Mouse (Mus musculus) MEL (cell line): ENCODE results near the gene Tiam1. TPM values are rescaled to one million over a fixed set of nuclear protein-coding genes. Genes with fewer than 3 reads are reported as not detected.

Experiments
- DNase-seq: peaks from one replicate; pipeline ENCODE4 v3.0.0; 2011; ENCODE audit warnings: low read depth, low spot score
- H3K27ac ChIP-seq: 2 replicates; pipeline ENCODE4 v1.5.1; 2012; ENCODE audit warnings: low read depth, mild to moderate bottlenecking, control low read depth, low read length, moderate library complexity; ENCODE audit not compliant: control insufficient read depth
- H3K27me3 ChIP-seq, 2 experiments: fragments of 150-350 bp in 1 of 2; sonication (generic) in 1 of 2; 2 replicates each; pipeline ENCODE4 v1.6.1; 2012; ENCODE audit warnings: low read length in 2 of 2, mild to moderate bottlenecking in 2 of 2, improper control_type of control experiment in 1 of 2, moderate library complexity in 1 of 2; ENCODE audit not compliant: insufficient read depth in 2 of 2, control insufficient read depth in 1 of 2
- H3K36me3 ChIP-seq, 2 experiments: 2 replicates each; pipeline ENCODE4 v1.6.1; 2012 to 2014; ENCODE audit warnings: low read length in 2 of 2, improper control_type of control experiment in 1 of 2, inconsistent platforms in 1 of 2, mild to moderate bottlenecking in 1 of 2; ENCODE audit not compliant: insufficient read depth in 2 of 2, control insufficient read depth in 1 of 2
- H3K4me1 ChIP-seq, 2 experiments: fragments of 150-350 bp in 1 of 2; sonication (generic) in 1 of 2; 2 replicates each; pipeline ENCODE4 v1.6.1; 2012; ENCODE audit warnings: low read length in 2 of 2, improper control_type of control experiment in 1 of 2, mild to moderate bottlenecking in 1 of 2; ENCODE audit not compliant: insufficient read depth in 2 of 2, control insufficient read depth in 1 of 2
- H3K4me3 ChIP-seq, 2 experiments: fragments of 150-350 bp in 1 of 2; sonication (generic) in 1 of 2; 2 replicates each; pipeline ENCODE4 v1.5.1; 2012; ENCODE audit warnings: low read depth in 2 of 2, low read length in 2 of 2, mild to moderate bottlenecking in 2 of 2, moderate library complexity in 2 of 2, control low read depth in 1 of 2, improper control_type of control experiment in 1 of 2; ENCODE audit not compliant: control insufficient read depth in 1 of 2, insufficient read depth in 1 of 2
- H3K79me2 ChIP-seq: 2 replicates; pipeline ENCODE4 v1.6.1; 2012; ENCODE audit warnings: mild to moderate bottlenecking, low read length, moderate library complexity; ENCODE audit not compliant: control insufficient read depth, poor library complexity, insufficient read depth
- H3K9ac ChIP-seq: 2 replicates; pipeline ENCODE4 v1.6.1; 2012; ENCODE audit warnings: low read depth, mild to moderate bottlenecking, control low read depth, low read length, moderate library complexity; ENCODE audit not compliant: control insufficient read depth, poor library complexity, severe bottlenecking
- H3K9me3 ChIP-seq: fragments of 150-350 bp; sonication (generic); replicated peaks from 2 replicates; pipeline ENCODE4 v1.6.1; 2012; ENCODE audit warnings: mild to moderate bottlenecking, low read length, improper control_type of control experiment, moderate library complexity; ENCODE audit not compliant: insufficient read depth
- BHLHE40 ChIP-seq: IDR thresholded peaks from 2 replicates; pipeline ENCODE4 v1.6.1; 2012; ENCODE audit warnings: low read depth, mild to moderate bottlenecking, inconsistent platforms, low read length, improper control_type of control experiment, borderline replicate concordance
- CHD1 ChIP-seq: IDR thresholded peaks from 2 replicates; pipeline ENCODE4 v1.6.1; 2012; ENCODE audit warnings: low read depth, mild to moderate bottlenecking, inconsistent platforms, low read length, improper control_type of control experiment
- CHD2 ChIP-seq: IDR thresholded peaks from 2 replicates; pipeline ENCODE4 v1.6.1; 2011; ENCODE audit warnings: low read length, improper control_type of control experiment
- ELF1 ChIP-seq: IDR thresholded peaks from 2 replicates; pipeline ENCODE4 v1.6.1; 2014; ENCODE audit warnings: low read depth, mild to moderate bottlenecking, inconsistent platforms, low read length, improper control_type of control experiment, moderate library complexity
- ETS1 ChIP-seq: IDR thresholded peaks from 2 replicates; pipeline ENCODE4 v1.6.1; 2012; ENCODE audit warnings: low read depth, mild to moderate bottlenecking, inconsistent platforms, low read length, improper control_type of control experiment, moderate library complexity
- GABPA ChIP-seq: IDR thresholded peaks from 2 replicates; pipeline ENCODE4 v1.6.1; 2012; ENCODE audit warnings: low read depth, mild to moderate bottlenecking, inconsistent platforms, low read length, improper control_type of control experiment, moderate library complexity
- GATA1 ChIP-seq: IDR thresholded peaks from 2 replicates; pipeline ENCODE4 v1.6.1; 2011; ENCODE audit warnings: low read depth, low read length, improper control_type of control experiment
- HCFC1 ChIP-seq: IDR thresholded peaks from 2 replicates; pipeline ENCODE4 v1.6.1; 2012; ENCODE audit warnings: low read depth, mild to moderate bottlenecking, inconsistent platforms, low read length, improper control_type of control experiment, moderate library complexity
- JUND ChIP-seq: IDR thresholded peaks from 2 replicates; pipeline ENCODE4 v1.6.1; 2011; ENCODE audit warnings: low read depth, mild to moderate bottlenecking, improper control_type of control experiment, low read length
- MAFK ChIP-seq: IDR thresholded peaks from 2 replicates; pipeline ENCODE4 v1.6.1; 2011; ENCODE audit warnings: low read depth, mild to moderate bottlenecking, low read length, improper control_type of control experiment, borderline replicate concordance
- NRF1 ChIP-seq: IDR thresholded peaks from 2 replicates; pipeline ENCODE4 v1.6.1; 2014; ENCODE audit warnings: low read depth, mild to moderate bottlenecking, inconsistent platforms, low read length, improper control_type of control experiment, moderate library complexity; ENCODE audit not compliant: poor library complexity, insufficient read depth, severe bottlenecking
- POLR2AphosphoS2 ChIP-seq: IDR thresholded peaks from 2 replicates; pipeline ENCODE4 v1.6.1; 2011; ENCODE audit warnings: low read length, improper control_type of control experiment
- POLR2AphosphoS5 ChIP-seq: IDR thresholded peaks from 2 replicates; pipeline ENCODE4 v1.6.1; 2012; ENCODE audit warnings: low read depth, borderline replicate concordance, mild to moderate bottlenecking, inconsistent platforms, low read length, moderate library complexity, mixed read lengths
- RAD21 ChIP-seq: IDR thresholded peaks from 2 replicates; pipeline ENCODE4 v1.6.1; 2011; ENCODE audit warnings: mild to moderate bottlenecking, low read depth, low read length, improper control_type of control experiment
- RCOR1 ChIP-seq: IDR thresholded peaks from 2 replicates; pipeline ENCODE4 v1.6.1; 2012; ENCODE audit warnings: low read depth, mild to moderate bottlenecking, inconsistent platforms, low read length, improper control_type of control experiment
- TAL1 ChIP-seq: IDR thresholded peaks from 2 replicates; pipeline ENCODE4 v1.6.1; 2012; ENCODE audit warnings: mild to moderate bottlenecking, inconsistent platforms, low read length, moderate library complexity, mixed read lengths
- TBP ChIP-seq: IDR thresholded peaks from 2 replicates; pipeline ENCODE4 v1.8.0; 2011; ENCODE audit warnings: low read depth, low read length, improper control_type of control experiment
- UBTF ChIP-seq: IDR thresholded peaks from 2 replicates; pipeline ENCODE4 v1.6.1; 2012; ENCODE audit warnings: low read depth, mild to moderate bottlenecking, inconsistent platforms, low read length, improper control_type of control experiment, moderate library complexity, borderline replicate concordance; ENCODE audit not compliant: insufficient read depth
- USF2 ChIP-seq, 2 experiments: IDR thresholded peaks; 2 replicates each; pipeline ENCODE4 v1.6.1; 2011 to 2012; ENCODE audit warnings: improper control_type of control experiment in 2 of 2, low read length in 2 of 2, borderline replicate concordance in 1 of 2, inconsistent platforms in 1 of 2, low read depth in 1 of 2, mild to moderate bottlenecking in 1 of 2; ENCODE audit not compliant: insufficient read depth in 1 of 2
- ZC3H11A ChIP-seq: IDR thresholded peaks from 2 replicates; pipeline ENCODE4 v1.6.1; 2012; ENCODE audit warnings: low read depth, mild to moderate bottlenecking, inconsistent platforms, low read length, improper control_type of control experiment
- ZKSCAN1 ChIP-seq: IDR thresholded peaks from 2 replicates; pipeline ENCODE4 v1.6.1; 2012; ENCODE audit warnings: low read depth, mild to moderate bottlenecking, inconsistent platforms, low read length, improper control_type of control experiment, moderate library complexity
- ZMIZ1 ChIP-seq: IDR thresholded peaks from 2 replicates; pipeline ENCODE4 v1.6.1; 2012; ENCODE audit warnings: low read depth, mild to moderate bottlenecking, inconsistent platforms, low read length, improper control_type of control experiment, moderate library complexity
- polyA plus RNA-seq, 2 experiments: library from polyadenylated mRNA; stranded (reverse) in 1 of 2; unstranded in 1 of 2; fragments of >175 nt in 1 of 2; fragments of >200 nt in 1 of 2; gene quantifications; 2 replicates each; pipeline versions ENCODE4 v1.2.1 to v1.2.4; 2012; ENCODE audit warnings: low replicate concordance in 2 of 2, low read depth in 1 of 2; ENCODE audit not compliant: insufficient read length in 2 of 2, insufficient read depth in 1 of 2, missing spikeins in 1 of 2
- total RNA-seq: library from RNA; depleted of rRNA; stranded (reverse); fragments of 300-350 nt; gene quantifications from 2 replicates; pipeline ENCODE4 v1.2.3, GENCODE M21; 2012

Gene Tiam1
- total and polyA plus RNA-seq, 3 experiments: 15.0 to 23.9 (median 19.9) TPM

DNA sequence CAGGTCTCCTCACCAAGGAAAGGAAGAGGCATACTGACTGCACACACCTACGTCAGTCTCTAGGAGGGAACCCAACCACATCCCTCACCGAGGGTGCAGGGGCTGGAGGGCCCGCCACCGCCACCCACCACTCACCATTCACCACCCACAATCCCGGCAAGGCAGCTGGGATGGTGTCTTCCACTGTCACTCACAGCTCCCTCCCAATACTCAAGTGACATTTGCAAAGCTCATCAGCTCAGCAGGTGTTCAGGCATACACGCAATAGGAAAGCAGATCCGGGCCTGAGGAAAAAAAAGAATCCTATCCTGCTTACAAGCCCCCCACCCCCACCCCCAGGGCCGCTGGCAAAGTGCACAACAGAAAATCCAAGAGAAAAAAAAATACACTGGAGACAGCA lies 74.4 kb downstream of the Tiam1 start:
- Histone ChIP-seq H3K27me3 (no peaks in the 10 kb centered on the region), H3K79me2 (no peaks in the 10 kb centered on the region), H3K27ac (no peak overlapping the region), H3K4me1 (peaks cover 0 to 18% of the 10 kb centered on the region in 2 experiments; a peak in 2 of 4 replicates), H3K9me3 (no peaks in the 10 kb centered on the region), H3K4me3 (no peak overlapping the region), H3K36me3 (peaks cover 0 to 2% of the 10 kb centered on the region in 2 experiments; a peak in 1 of 4 replicates), H3K9ac (no peak overlapping the region)
- no peak for DNase-seq
- TF ChIP-seq POLR2AphosphoS5 (no peak), RAD21 (no peak), ZMIZ1 (no peak), GABPA (no peak)

DNA sequence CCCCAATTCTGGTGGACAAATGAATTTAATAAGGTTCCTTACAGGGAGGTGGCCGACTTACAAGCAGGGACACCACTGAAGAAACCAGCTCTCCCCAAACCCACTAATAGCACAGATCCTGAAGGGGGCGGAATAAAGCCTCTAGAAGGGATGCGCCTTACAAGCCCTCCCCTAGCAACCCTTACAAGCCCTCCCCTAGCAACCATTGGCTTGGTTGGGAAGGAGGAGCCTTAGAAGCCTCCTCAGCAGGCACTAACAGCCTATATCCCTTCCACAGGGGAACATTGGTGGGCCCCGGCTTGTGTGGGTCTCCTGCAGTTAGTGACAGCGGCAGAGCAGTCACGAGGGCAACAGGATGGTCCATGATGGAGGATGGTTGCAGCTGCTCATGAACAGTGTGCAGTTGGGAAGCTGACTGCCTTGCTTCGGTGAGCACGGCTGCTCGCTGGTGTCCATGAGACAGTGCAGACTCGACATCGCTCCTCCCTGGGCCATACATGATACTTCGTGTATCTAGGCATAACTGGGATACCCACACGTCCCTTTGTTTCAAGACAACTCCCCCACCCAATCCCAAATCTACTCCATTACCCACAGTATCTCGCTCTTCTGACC lies 90.6 kb downstream of the Tiam1 start:
- no peak overlapping the region for H3K4me3 ChIP-seq
- H3K9me3 ChIP-seq: no peaks in the 10 kb centered on the region
- TF ChIP-seq HCFC1 (no peak), ETS1 (no peak), ZC3H11A (no peak), ELF1 (no peak), GABPA (no peak), TAL1 (no peak), GATA1 (no peak), BHLHE40 (no peak), JUND (no peak), CHD1 (no peak), POLR2AphosphoS5 (no peak), UBTF (no peak), RCOR1 (no peak), ZKSCAN1 (no peak), MAFK (no peak), TBP (no peak), NRF1 (no peak), CHD2 (no peak), POLR2AphosphoS2 (no peak), USF2 (IDR thresholded peaks at IDR 0.05; ENCODE audit: borderline replicate concordance in 1 of 2, insufficient read depth in 1 of 2, low read depth in 1 of 2, low read length in 2 of 2) (no peak)
- H3K36me3 ChIP-seq: peaks cover 0 to 21% of the 10 kb centered on the region in 2 experiments; a peak in 2 of 4 replicates
- no peaks in the 10 kb centered on the region for H3K27me3 ChIP-seq
- H3K27ac ChIP-seq: no peak overlapping the region
- no peak overlapping the region for H3K9ac ChIP-seq
- DNase-seq: peak; percentile 42
- H3K79me2 ChIP-seq: peaks cover 2% of the 10 kb centered on the region; the same call in 1 of the 2 replicates
- peaks cover 16 to 29% of the 10 kb centered on the region in 2 experiments for H3K4me1 ChIP-seq
